Mouse (Mus musculus) neural tube, embryonic 15.5 days (tissue): ENCODE measurements around the gene Trpc4. TPM values are rescaled to one million over a fixed set of nuclear protein-coding genes. Genes with fewer than 3 reads are reported as not detected.
A peak's percentile ranks its signal among the peaks of the same experiment; 100 is the strongest.

ENCODE experiments used
- ATAC-seq: fragments of 200-750 bp; cut with Nextera tagmentation; 2 replicates; pipeline ENCODE4 v1.8.0; 2017; ENCODE audit warnings: mild to moderate bottlenecking, moderate TSS enrichment, moderate library complexity; ENCODE audit not compliant: low FRiP score
- H3K27ac ChIP-seq: fragments of 300-500 bp; sonication (generic); replicated peaks from 2 replicates; pipeline ENCODE4 v1.5.1; 2015; ENCODE audit warnings: mild to moderate bottlenecking, inconsistent platforms
- H3K27me3 ChIP-seq: fragments of 300-500 bp; sonication (generic); replicated peaks from 2 replicates; pipeline ENCODE4 v1.6.1; 2015; ENCODE audit warnings: inconsistent platforms
- H3K36me3 ChIP-seq: fragments of 300-500 bp; sonication (generic); 2 replicates; pipeline ENCODE4 v1.6.1; 2015; ENCODE audit warnings: inconsistent platforms
- H3K4me1 ChIP-seq: fragments of 300-500 bp; sonication (generic); 2 replicates; pipeline ENCODE4 v1.6.1; 2015; ENCODE audit warnings: inconsistent platforms
- H3K4me2 ChIP-seq: fragments of 300-500 bp; sonication (generic); 2 replicates; pipeline ENCODE4 v1.6.1; 2015; ENCODE audit warnings: inconsistent platforms, mild to moderate bottlenecking, moderate library complexity
- H3K4me3 ChIP-seq: fragments of 300-500 bp; sonication (generic); replicated peaks from 2 replicates; pipeline ENCODE4 v1.5.1; 2015; ENCODE audit warnings: mild to moderate bottlenecking, inconsistent platforms
- H3K9ac ChIP-seq: fragments of 300-500 bp; sonication (generic); replicated peaks from 2 replicates; pipeline ENCODE4 v1.6.1; 2015; ENCODE audit warnings: mild to moderate bottlenecking, inconsistent platforms
- H3K9me3 ChIP-seq: fragments of 300-500 bp; sonication (generic); replicated peaks from 2 replicates; pipeline ENCODE4 v1.6.1; 2016; ENCODE audit warnings: inconsistent platforms
- WGBS: fragments of 180-500 bp; shearing (Covaris S2); methylation state at CpG from one replicate; pipeline ENCODE4 v1.1.7; 2015; ENCODE audit warnings: mixed read lengths; 5-methylcytosine and 5-hydroxymethylcytosine counted together
- polyA plus RNA-seq: library from polyadenylated mRNA; unstranded; fragments of >200 nt; fragmentation: Nextera tagmentation; extraction: Ambion mirVana; gene quantifications from 2 replicates; pipeline ENCODE4 v1.2.1, GENCODE M21; 2015

Trpc4 gene
- polyA plus RNA-seq, 1 experiment from 2014 or later: 3.6 TPM

- no peaks in the 10 kb centered on the region for H3K9me3 ChIP-seq
- H3K27ac ChIP-seq: no peak overlapping the region
- H3K27me3 ChIP-seq: no peaks in the 10 kb centered on the region
- no peaks in the 10 kb centered on the region for H3K36me3 ChIP-seq
- no peak overlapping the region for H3K9ac ChIP-seq
- no peak overlapping the region for H3K4me3 ChIP-seq
- H3K4me1 ChIP-seq: no peaks in the 10 kb centered on the region
- no peak overlapping the region for H3K4me2 ChIP-seq
- WGBS: 83% methylated on average over 7 of the region's 7 CpGs
- no peak for ATAC-seq
These were observed 118.8 kb downstream of the Trpc4 start for GRCm38 (mm10) chr3:54274651-54275050.

GRCm38 (mm10) chr3:54289731-54290130 lies 133.9 kb downstream of the Trpc4 start:
- Histone ChIP-seq H3K9me3 (no peaks in the 10 kb centered on the region), H3K36me3 (no peaks in the 10 kb centered on the region), H3K4me2 (no peak overlapping the region), H3K27ac (no peak overlapping the region), H3K4me3 (no peak overlapping the region), H3K27me3 (no peaks in the 10 kb centered on the region), H3K4me1 (no peaks in the 10 kb centered on the region), H3K9ac (no peak overlapping the region)
- 39% methylated on average over 3 of the region's 3 CpGs for WGBS
- no peak for ATAC-seq

- no peak for ATAC-seq
- H3K4me2 ChIP-seq: no peak overlapping the region
- 33% methylated on average over 5 of the region's 5 CpGs for WGBS
These were observed 154.8 kb downstream of the Trpc4 start for GRCm38 (mm10) chr3:54310604-54311003.

GRCm38 (mm10) chr3:54314055-54314454 lies 158.2 kb downstream of the Trpc4 start:
- Histone ChIP-seq H3K27me3 (no peaks in the 10 kb centered on the region; the same call in 1 of the 2 replicates), H3K9me3 (no peaks in the 10 kb centered on the region), H3K4me2 (no peak overlapping the region), H3K36me3 (no peaks in the 10 kb centered on the region), H3K4me3 (no peak overlapping the region), H3K9ac (no peak overlapping the region), H3K27ac (no peak overlapping the region), H3K4me1 (no peaks in the 10 kb centered on the region)
- whole genome bisulfite sequencing: 92% methylated on average over 2 of the region's 2 CpGs
- ATAC-seq: no peak

More at GRCm38 (mm10) chr3:54310604-54311003, 154.8 kb downstream of the Trpc4 start:
- Histone ChIP-seq H3K9me3 (no peaks in the 10 kb centered on the region), H3K36me3 (no peaks in the 10 kb centered on the region), H3K27me3 (no peaks in the 10 kb centered on the region; the same call in 1 of the 2 replicates), H3K4me1 (no peaks in the 10 kb centered on the region), H3K27ac (no peak overlapping the region), H3K4me3 (no peak overlapping the region), H3K9ac (no peak overlapping the region)

- no peaks in the 10 kb centered on the region for H3K9me3 ChIP-seq
- H3K36me3 ChIP-seq: no peaks in the 10 kb centered on the region
- H3K9ac ChIP-seq: no peak overlapping the region
- H3K27ac ChIP-seq: no peak overlapping the region
- no peak for ATAC-seq
- WGBS: 36% methylated on average over 9 of the region's 9 CpGs
- no peaks in the 10 kb centered on the region; the same call in 1 of the 2 replicates for H3K27me3 ChIP-seq
- H3K4me3 ChIP-seq: no peak overlapping the region
- H3K4me1 ChIP-seq: peaks cover 3% of the 10 kb centered on the region; the same call in 1 of the 2 replicates
- H3K4me2 ChIP-seq: no peak overlapping the region
These were observed 197.2 kb downstream of the Trpc4 start for GRCm38 (mm10) chr3:54352891-54353652.

GRCm38 (mm10) chr3:54357561-54357960 lies 201.7 kb downstream of the Trpc4 start:
- Histone ChIP-seq H3K4me3 (no peak overlapping the region), H3K4me1 (peaks cover 10% of the 10 kb centered on the region), H3K27ac (no peak overlapping the region), H3K9ac (no peak overlapping the region), H3K27me3 (no peaks in the 10 kb centered on the region; the same call in 1 of the 2 replicates), H3K4me2 (no peak overlapping the region), H3K36me3 (no peaks in the 10 kb centered on the region), H3K9me3 (no peaks in the 10 kb centered on the region)
- peak; percentile 45; the same call in 1 of the 2 replicates for ATAC-seq
- WGBS: 72% methylated on average over 3 of the region's 3 CpGs

- H3K4me1 ChIP-seq: peaks cover 10% of the 10 kb centered on the region
- H3K36me3 ChIP-seq: no peaks in the 10 kb centered on the region
- H3K4me2 ChIP-seq: peak overlapping the region; percentile 30
- H3K9me3 ChIP-seq: no peaks in the 10 kb centered on the region
- peak; percentile 61; the same call in 1 of the 2 replicates for ATAC-seq
- WGBS: 20% methylated on average over 15 of the region's 15 CpGs
- H3K27me3 ChIP-seq: no peaks in the 10 kb centered on the region
- H3K9ac ChIP-seq: no peak overlapping the region
- H3K27ac ChIP-seq: no peak overlapping the region
- no peak overlapping the region for H3K4me3 ChIP-seq
These were observed 202.8 kb downstream of the Trpc4 start for GRCm38 (mm10) chr3:54358463-54359189.

- no peak for ATAC-seq
- peaks cover 10% of the 10 kb centered on the region for H3K4me1 ChIP-seq
- H3K9ac ChIP-seq: no peak within 1 kb of the TSS
- no peaks in the 10 kb centered on the region for H3K9me3 ChIP-seq
- no peaks in the 10 kb centered on the region for H3K27me3 ChIP-seq
- H3K4me2 ChIP-seq: peak within 1 kb of the TSS; percentile 28; the same call in 1 of the 2 replicates
- no peaks in the 10 kb centered on the region for H3K36me3 ChIP-seq
- 61% methylated on average over 6 of the region's 6 CpGs for WGBS
- H3K4me3 ChIP-seq: no peak within 1 kb of the TSS
- H3K27ac ChIP-seq: no peak within 1 kb of the TSS
These were observed 205.1 kb downstream of the Trpc4 start, which contains the start of gene Postn for GRCm38 (mm10) chr3:54360897-54361296. TSS of gene Postn (plus strand) at chr3:54361109.

GRCm38 (mm10) chr3:54361656-54362055 lies 205.8 kb downstream of the Trpc4 start:
- no peaks in the 10 kb centered on the region for H3K27me3 ChIP-seq
- no peaks in the 10 kb centered on the region for H3K9me3 ChIP-seq
- H3K4me2 ChIP-seq: no peak overlapping the region
- H3K9ac ChIP-seq: no peak overlapping the region
- no peak for ATAC-seq
- peaks cover 10% of the 10 kb centered on the region for H3K4me1 ChIP-seq
- H3K4me3 ChIP-seq: no peak overlapping the region
- no peak overlapping the region for H3K27ac ChIP-seq
- no peaks in the 10 kb centered on the region for H3K36me3 ChIP-seq

Other genes starting within 250 kb of the Trpc4 start
- gene Postn, start 205.1 kb downstream of the Trpc4 start, polyA plus RNA-seq: 60.3 and 71.8 TPM in 2 replicates